Mouse (Mus musculus): Measurements from ENCODE around the gene Ptprt. TPM values are rescaled to one million over a fixed set of nuclear protein-coding genes. Genes with fewer than 3 reads are reported as not detected.

The Ptprt gene
- polyA plus RNA-seq, 1 experiment from 2014 or later: 0.79 TPM

- Histone ChIP-seq H3K27me3 (ENCODE audit: insufficient read depth, low read length) (no peaks in the 10 kb centered on the region), H3K4me1 (ENCODE audit: insufficient read depth) (no peaks in the 10 kb centered on the region), H3K36me3 (replicated peaks; ENCODE audit: insufficient read depth, low read length) (no peaks in the 10 kb centered on the region), H3K4me3 (ENCODE audit: low read depth, low read length) (no peak overlapping the region), H3K4me2 (ENCODE audit: low read depth, low read length) (no peak overlapping the region), H3K9ac (replicated peaks) (no peak overlapping the region), H3K9me3 (ENCODE audit: low read length) (no peaks in the 10 kb centered on the region), H3K27ac (ENCODE audit: low read depth) (no peak overlapping the region)
- DNase-seq (no peak), ATAC-seq (no peak)
- WGBS (ENCODE audit: insufficient replicate concordance): 79% methylated on average over 12 of the region's 12 CpGs
- TF ChIP-seq EP300 (IDR thresholded peaks at IDR 0.05; ENCODE audit: low read depth) (no peak), CTCF (IDR thresholded peaks at IDR 0.05; ENCODE audit: low read depth) (no peak)
Observed at GRCm38 (mm10) chr2:162571037-162571436, 89.9 kb downstream of the Ptprt start.

- no peak for ATAC-seq
- 73% methylated on average over 6 of the region's 6 CpGs for WGBS (ENCODE audit: insufficient replicate concordance)
- no peak overlapping the region for H3K9ac ChIP-seq (replicated peaks)
- H3K4me3 ChIP-seq (ENCODE audit: low read depth, low read length): no peak overlapping the region
- no peaks in the 10 kb centered on the region for H3K27me3 ChIP-seq (ENCODE audit: insufficient read depth, low read length)
- TF ChIP-seq CTCF (IDR thresholded peaks at IDR 0.05; ENCODE audit: low read depth) (no peak), EP300 (IDR thresholded peaks at IDR 0.05; ENCODE audit: low read depth) (no peak)
- DNase-seq: no peak
- no peaks in the 10 kb centered on the region for H3K36me3 ChIP-seq (replicated peaks; ENCODE audit: insufficient read depth, low read length)
- no peak overlapping the region for H3K4me2 ChIP-seq (ENCODE audit: low read depth, low read length)
- no peaks in the 10 kb centered on the region for H3K9me3 ChIP-seq (ENCODE audit: low read length)
- no peaks in the 10 kb centered on the region for H3K4me1 ChIP-seq (ENCODE audit: insufficient read depth)
- no peak overlapping the region for H3K27ac ChIP-seq (ENCODE audit: low read depth)
Observed at GRCm38 (mm10) chr2:162568308-162569100, 92.4 kb downstream of the Ptprt start.

DNA sequence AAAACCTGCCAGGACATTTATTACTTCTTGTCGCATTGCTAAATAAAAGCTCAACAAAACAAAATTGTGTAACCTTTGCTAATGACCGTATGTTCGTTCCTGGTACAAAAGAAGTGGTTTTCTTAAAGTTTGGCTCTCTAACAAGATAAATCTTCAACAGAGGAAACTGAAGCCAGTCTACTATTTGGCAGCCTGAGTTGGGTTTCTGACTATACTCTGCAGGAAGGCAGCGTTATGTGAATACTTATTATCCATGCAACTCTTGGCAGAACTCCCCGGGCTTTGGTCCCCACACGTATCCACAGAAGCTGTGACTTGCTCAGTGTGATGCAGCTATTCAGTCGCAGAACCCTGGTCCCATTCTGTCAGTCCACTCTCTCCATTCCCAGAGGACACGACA lies 112.6 kb downstream of the Ptprt start:
- 71% methylated on average over 8 of the region's 8 CpGs for WGBS (ENCODE audit: insufficient replicate concordance)
- TF ChIP-seq EP300 (IDR thresholded peaks at IDR 0.05; ENCODE audit: low read depth) (no peak), CTCF (IDR thresholded peaks at IDR 0.05; ENCODE audit: low read depth) (no peak)
- ATAC-seq (no peak), DNase-seq (no peak)
- Histone ChIP-seq H3K4me2 (ENCODE audit: low read depth, low read length) (no peak overlapping the region), H3K4me3 (ENCODE audit: low read depth, low read length) (no peak overlapping the region), H3K9me3 (ENCODE audit: low read length) (no peaks in the 10 kb centered on the region), H3K36me3 (replicated peaks; ENCODE audit: insufficient read depth, low read length) (no peaks in the 10 kb centered on the region), H3K27me3 (ENCODE audit: insufficient read depth, low read length) (no peaks in the 10 kb centered on the region), H3K27ac (ENCODE audit: low read depth) (no peak overlapping the region), H3K9ac (replicated peaks) (no peak overlapping the region), H3K4me1 (ENCODE audit: insufficient read depth) (no peaks in the 10 kb centered on the region)

DNA sequence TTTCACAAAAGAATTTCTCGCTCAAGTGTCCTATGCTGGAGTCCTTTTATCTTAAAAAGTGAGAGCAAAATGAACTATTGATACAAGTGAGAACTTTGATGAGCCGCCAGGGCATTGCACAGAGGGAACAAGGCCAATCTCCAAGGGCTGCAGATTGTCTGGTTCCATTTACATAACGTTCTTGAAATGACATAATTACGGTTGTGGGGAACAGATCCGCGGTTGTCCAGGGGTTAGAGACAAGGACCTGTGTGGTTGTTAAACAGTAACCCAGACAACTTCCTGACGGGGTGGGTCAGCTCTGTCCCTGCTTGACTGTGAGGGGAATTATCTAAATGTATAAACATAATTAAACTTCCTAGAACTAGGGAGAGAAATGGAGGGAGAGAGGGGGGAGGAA lies 129.3 kb downstream of the Ptprt start:
- no peaks in the 10 kb centered on the region for H3K36me3 ChIP-seq (replicated peaks; ENCODE audit: insufficient read depth, low read length)
- H3K4me1 ChIP-seq (ENCODE audit: insufficient read depth): no peaks in the 10 kb centered on the region
- H3K9me3 ChIP-seq (ENCODE audit: low read length): 0 out of 2 replicates have a peak, but pooled peaks cover 4% of the 10 kb centered on the region
- no peak overlapping the region for H3K4me3 ChIP-seq (ENCODE audit: low read depth, low read length)
- H3K4me2 ChIP-seq (ENCODE audit: low read depth, low read length): no peak overlapping the region
- WGBS (ENCODE audit: insufficient replicate concordance): 42% methylated on average over 7 of the region's 7 CpGs
- DNase-seq (no peak), ATAC-seq (no peak)
- H3K27me3 ChIP-seq (ENCODE audit: insufficient read depth, low read length): no peaks in the 10 kb centered on the region
- no peak overlapping the region for H3K27ac ChIP-seq (ENCODE audit: low read depth)
- TF ChIP-seq EP300 (IDR thresholded peaks at IDR 0.05; ENCODE audit: low read depth): no peak
- no peak for TF ChIP-seq CTCF (IDR thresholded peaks at IDR 0.05; ENCODE audit: low read depth)
- no peak overlapping the region for H3K9ac ChIP-seq (replicated peaks)

DNA sequence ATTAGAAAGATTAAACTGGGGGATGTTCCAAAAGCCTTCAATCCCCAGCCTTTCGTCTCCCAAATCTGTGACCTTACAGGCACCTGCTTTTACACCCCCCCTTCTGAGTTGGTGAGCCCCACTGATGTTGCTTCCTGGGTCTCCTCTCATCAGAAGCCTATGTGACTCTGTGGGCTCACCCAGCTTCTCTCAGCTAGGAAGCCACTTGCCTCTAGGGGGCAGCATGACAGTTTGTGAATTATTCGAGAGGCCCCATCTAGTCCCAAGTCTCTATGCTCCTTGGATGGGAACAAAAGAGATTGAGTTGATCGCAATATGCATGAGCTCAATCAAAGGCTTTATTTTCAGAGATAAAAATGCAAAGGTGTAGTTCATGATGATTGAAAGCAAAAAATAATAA lies 132.0 kb downstream of the Ptprt start:
- DNase-seq (no peak), ATAC-seq (no peak)
- WGBS (ENCODE audit: insufficient replicate concordance): 90% methylated on average over 3 of the region's 3 CpGs
- Histone ChIP-seq H3K9ac (replicated peaks) (no peak overlapping the region), H3K27me3 (ENCODE audit: insufficient read depth, low read length) (no peaks in the 10 kb centered on the region), H3K4me2 (ENCODE audit: low read depth, low read length) (no peak overlapping the region), H3K4me3 (ENCODE audit: low read depth, low read length) (no peak overlapping the region), H3K27ac (ENCODE audit: low read depth) (no peak overlapping the region), H3K9me3 (ENCODE audit: low read length) (no peaks in the 10 kb centered on the region), H3K36me3 (replicated peaks; ENCODE audit: insufficient read depth, low read length) (no peaks in the 10 kb centered on the region), H3K4me1 (ENCODE audit: insufficient read depth) (no peaks in the 10 kb centered on the region)
- TF ChIP-seq EP300 (IDR thresholded peaks at IDR 0.05; ENCODE audit: low read depth) (no peak), CTCF (IDR thresholded peaks at IDR 0.05; ENCODE audit: low read depth) (0 out of 2 replicates have a peak, but pooled peaks have one; percentile 5)

- no peak overlapping the region for H3K9ac ChIP-seq (replicated peaks)
- H3K4me3 ChIP-seq (ENCODE audit: low read depth, low read length): no peak overlapping the region
- 75% methylated on average over 8 of the region's 8 CpGs for WGBS (ENCODE audit: insufficient replicate concordance)
- TF ChIP-seq EP300 (IDR thresholded peaks at IDR 0.05; ENCODE audit: low read depth): no peak
- no peak for TF ChIP-seq CTCF (IDR thresholded peaks at IDR 0.05; ENCODE audit: low read depth)
- no peak overlapping the region for H3K4me2 ChIP-seq (ENCODE audit: low read depth, low read length)
- H3K27ac ChIP-seq (ENCODE audit: low read depth): no peak overlapping the region
- H3K4me1 ChIP-seq (ENCODE audit: insufficient read depth): no peaks in the 10 kb centered on the region
- no peak for DNase-seq
- H3K36me3 ChIP-seq (replicated peaks; ENCODE audit: insufficient read depth, low read length): no peaks in the 10 kb centered on the region
- H3K9me3 ChIP-seq (ENCODE audit: low read length): no peaks in the 10 kb centered on the region
- ATAC-seq: no peak
- no peaks in the 10 kb centered on the region for H3K27me3 ChIP-seq (ENCODE audit: insufficient read depth, low read length)
Observed at GRCm38 (mm10) chr2:162515993-162516392, 145.0 kb downstream of the Ptprt start.
